Mouse (Mus musculus) stomach, embryonic 14.5 days (tissue): ENCODE results near the gene Tarsl2. TPM values are rescaled to one million over a fixed set of nuclear protein-coding genes. Genes with fewer than 3 reads are reported as not detected.

ENCODE experiments used
- ATAC-seq: fragments of 200-750 bp; cut with Nextera tagmentation; 2 replicates; pipeline ENCODE4 v1.8.0; 2017; ENCODE audit warnings: low read depth, moderate TSS enrichment; ENCODE audit not compliant: insufficient number of reproducible peaks, insufficient read depth, low FRiP score
- H3K27ac ChIP-seq: fragments of 300-500 bp; sonication (generic); 2 replicates; pipeline ENCODE4 v1.5.1; 2014; ENCODE audit warnings: mild to moderate bottlenecking, low read length, moderate library complexity, mixed read lengths
- H3K27me3 ChIP-seq: fragments of 300-500 bp; sonication (generic); 2 replicates; pipeline ENCODE4 v1.6.1; 2014; ENCODE audit warnings: low read length, control low read depth, mixed read lengths; ENCODE audit not compliant: control insufficient read depth, insufficient read depth
- H3K36me3 ChIP-seq: fragments of 300-500 bp; sonication (generic); 2 replicates; pipeline ENCODE4 v1.6.1; 2014; ENCODE audit warnings: mild to moderate bottlenecking, control low read depth, low read length, moderate library complexity, mixed read lengths; ENCODE audit not compliant: control insufficient read depth, insufficient read depth
- H3K4me1 ChIP-seq: fragments of 300-500 bp; sonication (generic); 2 replicates; pipeline ENCODE4 v1.6.1; 2014; ENCODE audit warnings: low read length, control low read depth, mixed read lengths; ENCODE audit not compliant: control insufficient read depth, insufficient read depth
- H3K4me2 ChIP-seq: fragments of 300-500 bp; sonication (generic); replicated peaks from 2 replicates; pipeline ENCODE4 v1.6.1; 2014; ENCODE audit warnings: low read depth, low read length, control low read depth
- H3K4me3 ChIP-seq: fragments of 300-500 bp; sonication (generic); 2 replicates; pipeline ENCODE4 v1.5.1; 2014; ENCODE audit warnings: low read depth, low read length, control low read depth
- H3K9ac ChIP-seq: fragments of 300-500 bp; sonication (generic); replicated peaks from 2 replicates; pipeline ENCODE4 v1.6.1; 2014; ENCODE audit warnings: low read depth, mild to moderate bottlenecking, control low read depth, low read length, moderate library complexity, mixed read lengths
- H3K9me3 ChIP-seq: fragments of 300-500 bp; sonication (generic); 2 replicates; pipeline ENCODE4 v1.6.1; 2016; ENCODE audit warnings: low read depth, low read length, control low read depth; ENCODE audit not compliant: control insufficient read depth
- WGBS: fragments of 180-500 bp; shearing (Covaris S2); extraction: QIAGEN DNeasy Blood & Tissue Kit; methylation state at CpG from one replicate; pipeline ENCODE4 v1.1.7; 2014; 5-methylcytosine and 5-hydroxymethylcytosine counted together
- polyA plus RNA-seq: library from polyadenylated mRNA; unstranded; fragments of >200 nt; fragmentation: Nextera tagmentation; extraction: Ambion mirVana; gene quantifications from 2 replicates; pipeline ENCODE4 v1.2.1, GENCODE M21; 2014

Tarsl2 gene
- 8.7 and 9.1 TPM in 2 replicates for polyA plus RNA-seq

DNA sequence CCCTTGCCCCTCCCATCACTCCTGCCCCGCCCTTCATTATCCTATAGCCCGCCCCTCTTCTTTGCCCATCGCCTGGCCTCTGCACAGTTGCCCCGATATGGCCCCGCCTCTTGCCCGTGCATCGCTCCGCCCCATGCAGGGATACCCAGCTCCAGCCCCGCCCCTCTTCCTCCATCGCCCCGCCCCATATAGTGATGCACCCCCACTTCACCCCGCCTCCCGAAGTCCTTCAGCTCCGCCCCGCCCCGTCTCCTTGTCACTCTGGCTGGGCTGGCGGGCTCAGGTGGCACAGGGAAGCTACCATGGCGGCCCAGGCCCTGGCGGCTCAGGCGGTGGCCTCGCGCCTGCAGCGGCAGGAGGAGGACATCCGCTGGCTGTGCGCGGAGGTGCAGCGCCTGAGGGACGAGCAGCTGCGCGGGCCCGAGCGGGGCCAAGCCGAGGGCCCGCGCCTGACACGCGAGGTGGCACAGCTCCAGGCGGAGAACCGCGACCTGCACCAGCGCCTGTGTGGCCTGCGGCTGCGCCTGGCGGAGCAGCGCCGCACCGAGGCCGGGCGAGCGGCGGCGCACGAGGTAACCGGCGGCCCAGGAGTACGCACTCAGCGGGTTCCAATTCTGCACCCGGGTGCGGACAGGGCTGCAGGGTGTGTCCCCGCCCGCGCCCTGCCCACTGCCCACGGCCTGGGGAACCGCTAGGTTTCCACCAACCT, at the start of gene Tarsl2:
Gene Tarsl2, plus strand, starts transcription at position 256 of the 709 bp plus-strand sequence.
- peak within 1 kb of the TSS; percentile 82 for H3K4me2 ChIP-seq
- 1% methylated on average over 64 of the region's 64 CpGs for WGBS
- ATAC-seq = peak; percentile 96
- 0 out of 2 replicates have a peak, but pooled peaks cover 4% of the 10 kb centered on the region for H3K4me1 ChIP-seq
- H3K9ac ChIP-seq = peak within 1 kb of the TSS; percentile 45
- H3K27ac ChIP-seq = no peak within 1 kb of the TSS
- H3K36me3 ChIP-seq = no peaks in the 10 kb centered on the region
- H3K27me3 ChIP-seq = no peaks in the 10 kb centered on the region
- 0 out of 2 replicates have a peak, but pooled peaks cover 6% of the 10 kb centered on the region for H3K9me3 ChIP-seq
- peak within 1 kb of the TSS; percentile 62 for H3K4me3 ChIP-seq

DNA sequence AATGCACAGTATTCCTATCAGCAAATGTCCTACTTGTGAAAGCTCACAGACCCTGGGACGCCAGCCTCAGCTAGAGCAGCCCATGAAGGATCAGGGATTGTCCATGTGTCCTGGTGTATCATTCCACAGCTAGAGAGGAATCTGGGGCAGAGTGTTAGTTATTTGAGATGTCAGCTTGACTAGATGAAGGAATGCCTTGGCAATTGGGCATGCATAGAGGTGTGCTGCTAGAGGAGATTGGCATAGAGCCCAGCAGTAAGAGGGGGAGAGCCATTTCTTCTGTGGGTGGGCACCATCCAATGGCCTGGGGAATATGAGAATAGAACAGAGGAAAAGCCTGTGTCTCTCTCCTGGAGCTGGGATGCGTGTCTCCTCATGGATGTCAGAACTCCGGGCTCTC, 38.6 kb upstream of the Tarsl2 start:
- Histone ChIP-seq H3K9me3 (no peaks in the 10 kb centered on the region), H3K27me3 (no peaks in the 10 kb centered on the region), H3K4me1 (no peaks in the 10 kb centered on the region), H3K9ac (no peak overlapping the region), H3K36me3 (no peaks in the 10 kb centered on the region), H3K4me3 (no peak overlapping the region), H3K27ac (no peak overlapping the region), H3K4me2 (no peak overlapping the region)
- no peak for ATAC-seq
- WGBS = 65% methylated on average over 3 of the region's 3 CpGs

DNA sequence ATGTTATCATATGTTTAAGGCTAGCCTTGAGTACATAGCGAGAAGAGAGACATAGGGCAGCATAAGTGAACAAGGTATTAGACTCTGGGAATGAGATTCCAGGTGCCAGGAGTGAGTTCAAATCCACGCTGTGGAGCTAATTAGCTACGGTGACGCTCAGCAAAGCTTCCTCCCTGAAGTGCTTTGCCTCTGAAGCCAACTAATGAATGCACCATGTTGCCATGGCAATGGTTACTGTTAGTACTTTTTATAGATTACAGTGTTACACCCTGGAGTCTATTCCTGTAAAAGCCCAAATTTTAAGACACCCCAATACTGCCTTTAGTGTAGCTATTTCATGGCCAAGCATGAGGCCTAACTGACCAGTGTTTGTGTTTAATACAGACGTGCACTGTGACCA, 37.7 kb upstream of the Tarsl2 start:
- 73% methylated on average over 5 of the region's 5 CpGs for WGBS
- H3K27ac ChIP-seq = no peak overlapping the region
- ATAC-seq = no peak

DNA sequence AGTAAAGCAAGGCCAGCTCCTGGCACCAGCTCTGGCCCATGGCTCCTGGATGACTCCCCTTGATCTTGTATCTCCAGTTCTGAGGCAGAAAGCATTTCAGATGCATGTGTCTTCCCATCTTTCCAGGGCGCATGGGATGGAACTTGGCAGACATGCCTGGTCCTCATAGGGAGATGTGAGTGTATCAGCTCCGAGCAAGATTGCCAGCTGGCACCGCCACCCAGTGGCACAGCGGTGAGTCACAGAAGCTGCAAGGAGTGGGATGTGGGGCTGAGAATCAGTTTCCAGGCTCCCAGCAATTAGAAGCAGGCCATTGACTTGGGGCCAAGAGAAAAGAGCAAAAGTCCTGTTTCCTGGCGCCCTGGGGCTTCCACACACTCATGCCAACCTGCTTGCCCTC, 34.5 kb upstream of the Tarsl2 start:
- no peak for ATAC-seq
- Histone ChIP-seq H3K36me3 (no peaks in the 10 kb centered on the region), H3K27me3 (no peaks in the 10 kb centered on the region), H3K9ac (no peak overlapping the region), H3K4me3 (no peak overlapping the region), H3K4me1 (no peaks in the 10 kb centered on the region), H3K9me3 (no peaks in the 10 kb centered on the region), H3K4me2 (no peak overlapping the region), H3K27ac (no peak overlapping the region)
- 75% methylated on average over 5 of the region's 5 CpGs for WGBS

More for the DNA sequence above, 37.7 kb upstream of the Tarsl2 start:
- Histone ChIP-seq H3K9me3 (no peaks in the 10 kb centered on the region), H3K36me3 (no peaks in the 10 kb centered on the region), H3K4me2 (no peak overlapping the region), H3K9ac (no peak overlapping the region), H3K4me3 (no peak overlapping the region), H3K4me1 (no peaks in the 10 kb centered on the region), H3K27me3 (no peaks in the 10 kb centered on the region)

DNA sequence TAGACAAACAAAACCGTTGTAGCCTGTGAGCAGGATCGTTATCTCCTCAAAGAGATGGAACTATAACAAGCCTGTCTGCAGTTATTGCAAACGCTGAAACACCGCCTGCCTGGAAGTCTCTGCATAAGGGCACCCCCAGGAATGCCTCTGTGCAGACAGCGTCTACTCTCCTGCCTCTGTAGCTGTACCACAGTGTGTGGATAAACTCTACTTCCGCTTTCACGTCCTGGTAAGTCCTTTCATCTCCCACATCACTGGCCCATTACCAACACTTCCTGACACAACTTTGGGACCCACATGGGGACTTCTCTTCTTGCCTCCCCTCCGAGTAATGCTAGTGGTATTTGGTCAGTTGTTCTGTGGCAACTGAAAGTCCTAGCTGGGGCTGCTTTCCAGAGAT, 34.0 kb upstream of the Tarsl2 start:
- no peak overlapping the region for H3K27ac ChIP-seq

DNA sequence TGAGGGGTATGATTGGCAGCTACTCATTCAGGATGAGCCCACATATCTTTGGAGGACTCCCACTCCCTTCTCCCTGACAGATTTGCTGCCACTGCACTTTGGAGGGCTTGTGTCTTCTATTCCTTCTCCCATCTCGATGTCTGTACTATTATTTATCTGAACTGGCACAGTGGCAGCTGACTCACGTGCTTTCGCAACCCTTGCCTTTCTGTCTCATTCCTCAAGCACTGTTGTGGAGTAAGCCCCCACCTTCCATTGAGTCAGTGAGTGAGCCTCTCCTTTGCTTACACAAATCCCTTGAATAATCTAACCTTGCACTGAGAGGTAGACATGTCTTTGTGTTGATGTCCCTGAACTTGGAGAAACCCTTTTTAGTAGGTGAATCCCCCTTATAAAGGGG, 33.4 kb upstream of the Tarsl2 start:
- H3K27ac ChIP-seq = no peak overlapping the region
- H3K9me3 ChIP-seq = no peaks in the 10 kb centered on the region
- no peak overlapping the region for H3K4me3 ChIP-seq
- WGBS = 62% methylated on average over 3 of the region's 3 CpGs
- no peak overlapping the region for H3K4me2 ChIP-seq
- H3K4me1 ChIP-seq = no peaks in the 10 kb centered on the region
- no peaks in the 10 kb centered on the region for H3K36me3 ChIP-seq
- H3K27me3 ChIP-seq = no peaks in the 10 kb centered on the region
- no peak overlapping the region for H3K9ac ChIP-seq
- no peak for ATAC-seq

More for the DNA sequence above, 34.0 kb upstream of the Tarsl2 start:
- Histone ChIP-seq H3K36me3 (no peaks in the 10 kb centered on the region), H3K4me1 (no peaks in the 10 kb centered on the region), H3K27me3 (no peaks in the 10 kb centered on the region), H3K9me3 (no peaks in the 10 kb centered on the region), H3K4me3 (no peak overlapping the region), H3K9ac (no peak overlapping the region), H3K4me2 (no peak overlapping the region)
- WGBS = 58% methylated on average over 8 of the region's 8 CpGs
- no peak for ATAC-seq

DNA sequence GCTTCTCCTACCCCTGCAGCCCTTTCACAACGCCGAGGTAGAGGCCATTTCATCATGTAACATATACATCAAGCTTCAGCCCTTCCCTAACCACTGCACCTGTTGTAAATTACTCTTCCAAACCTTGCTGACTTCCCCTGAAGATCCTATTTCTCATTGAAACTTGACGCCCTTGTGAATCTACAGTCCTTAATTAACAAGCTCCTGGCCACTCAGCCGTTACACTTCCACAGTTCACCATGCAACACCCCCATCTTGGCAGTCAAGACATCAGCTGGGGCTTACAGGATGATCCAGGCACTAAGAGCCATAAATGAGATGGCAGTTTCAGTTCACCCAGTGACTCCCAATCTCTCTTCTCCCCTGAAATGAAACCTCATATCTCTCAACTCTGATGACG, 31.0 kb upstream of the Tarsl2 start:
- no peak for ATAC-seq
- no peak overlapping the region for H3K4me3 ChIP-seq
- H3K9ac ChIP-seq = no peak overlapping the region

DNA sequence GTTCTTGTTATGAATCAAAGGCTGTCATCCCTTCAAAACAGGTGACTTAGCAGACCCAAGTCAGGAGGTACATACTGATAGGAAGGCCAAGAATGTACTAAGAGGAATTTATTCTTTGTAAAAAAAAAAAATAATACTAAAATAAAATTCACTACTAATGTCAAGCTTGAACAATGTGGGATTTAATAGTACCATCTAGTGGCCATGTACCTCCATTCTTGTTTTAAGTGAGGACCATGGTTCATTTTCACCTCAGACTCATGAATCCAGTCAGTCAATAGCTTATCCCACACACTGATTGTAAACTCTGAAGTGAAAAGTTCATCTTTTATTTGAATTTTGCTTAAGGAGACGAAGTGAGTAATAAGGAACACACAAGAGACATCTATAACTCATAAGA, 25.9 kb upstream of the Tarsl2 start:
- 65% methylated on average over 1 of the region's 1 CpGs for WGBS
- H3K4me3 ChIP-seq = no peak overlapping the region
- no peak overlapping the region for H3K4me2 ChIP-seq
- H3K4me1 ChIP-seq = no peaks in the 10 kb centered on the region
- no peaks in the 10 kb centered on the region for H3K36me3 ChIP-seq
- ATAC-seq = no peak
- no peak overlapping the region for H3K9ac ChIP-seq
- no peaks in the 10 kb centered on the region for H3K27me3 ChIP-seq
- no peaks in the 10 kb centered on the region for H3K9me3 ChIP-seq
- H3K27ac ChIP-seq = no peak overlapping the region

More for the DNA sequence above, 31.0 kb upstream of the Tarsl2 start:
- WGBS = 66% methylated on average over 5 of the region's 5 CpGs
- H3K27me3 ChIP-seq = no peaks in the 10 kb centered on the region
- no peak overlapping the region for H3K4me2 ChIP-seq
- no peaks in the 10 kb centered on the region for H3K9me3 ChIP-seq
- no peaks in the 10 kb centered on the region for H3K4me1 ChIP-seq
- H3K36me3 ChIP-seq = no peaks in the 10 kb centered on the region
- no peak overlapping the region for H3K27ac ChIP-seq

DNA sequence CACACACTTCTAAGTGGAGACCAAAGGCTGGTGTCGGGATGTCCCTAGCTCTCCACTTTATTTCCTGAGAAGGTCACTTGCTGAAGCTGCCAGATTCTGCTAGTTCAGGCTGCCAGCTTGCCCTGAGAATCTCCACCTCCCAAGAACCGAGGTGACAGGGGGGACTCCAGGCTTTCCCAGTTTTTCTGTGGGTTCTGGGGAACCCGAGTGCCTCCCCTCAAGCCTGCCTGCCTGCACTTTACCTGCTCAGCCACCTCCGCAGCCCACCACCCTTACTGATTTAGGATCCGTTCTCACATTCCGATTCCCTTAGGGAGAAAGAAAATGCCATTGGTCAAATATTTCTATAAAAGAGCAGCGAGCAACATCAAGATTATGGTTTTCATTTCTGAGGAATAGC, 24.0 kb upstream of the Tarsl2 start:
- no peak for ATAC-seq
- no peaks in the 10 kb centered on the region for H3K27me3 ChIP-seq
- H3K36me3 ChIP-seq = no peaks in the 10 kb centered on the region
- no peak overlapping the region for H3K4me3 ChIP-seq
- no peak overlapping the region for H3K27ac ChIP-seq
- H3K9me3 ChIP-seq = no peaks in the 10 kb centered on the region
- H3K9ac ChIP-seq = no peak overlapping the region
- H3K4me1 ChIP-seq = no peaks in the 10 kb centered on the region
- whole genome bisulfite sequencing = 84% methylated on average over 7 of the region's 7 CpGs
- H3K4me2 ChIP-seq = no peak overlapping the region
